Mouse (Mus musculus) heart, postnatal 0 days (tissue): Measurements from ENCODE around the gene Numa1.

Experiments used
- CTCF ChIP-seq: IDR thresholded peaks from 2 replicates; pipeline ENCODE4 v1.5.1; 2016; ENCODE audit warnings: antibody characterized with exemption, control low read depth, low read depth
- EP300 ChIP-seq: IDR thresholded peaks from 2 replicates; pipeline ENCODE4 v1.6.1; 2016; ENCODE audit warnings: antibody characterized with exemption, low read depth

DNA sequence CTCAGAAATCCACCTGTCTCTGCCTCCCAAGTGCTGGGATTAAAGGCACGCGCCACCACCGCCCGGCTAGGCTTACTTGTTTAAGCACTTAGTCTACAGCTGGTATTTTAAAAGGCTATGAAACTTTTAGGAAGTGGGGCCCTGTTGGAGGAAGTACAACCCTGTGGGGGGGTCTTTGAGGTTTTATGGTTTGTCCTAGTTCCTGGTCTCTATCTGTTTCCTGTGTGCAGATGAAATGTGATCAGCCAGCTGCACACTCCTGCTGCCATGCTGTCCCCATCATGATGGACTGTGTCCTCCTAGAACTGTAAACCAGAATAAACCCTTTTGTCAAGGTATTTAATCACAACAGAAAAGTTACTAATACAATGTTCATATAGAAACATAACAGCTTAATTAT is 49.8 kb upstream of the Numa1 start:
- TF ChIP-seq CTCF, result no peak
- TF ChIP-seq EP300, result no peak
